Mouse (Mus musculus) limb, embryonic 11.5 days (tissue): ENCODE results near the gene Nlrp1a. TPM values are rescaled to one million over a fixed set of nuclear protein-coding genes. Genes with fewer than 3 reads are reported as not detected.

Experiments used
- ATAC-seq: fragments of 200-750 bp; cut with Nextera tagmentation; 2 replicates; pipeline ENCODE4 v1.8.0; 2017; ENCODE audit warnings: low read depth; ENCODE audit not compliant: insufficient number of reproducible peaks, low FRiP score, low TSS enrichment
- DNase-seq: peaks from one replicate; pipeline ENCODE4 v3.0.0-alpha.2; 2015; ENCODE audit warnings: low spot score
- H3K27ac ChIP-seq: fragments of 300-500 bp; sonication (generic); replicated peaks from 2 replicates; pipeline ENCODE4 v1.5.1; 2014; ENCODE audit warnings: low read depth, mild to moderate bottlenecking, low read length
- H3K27me3 ChIP-seq: fragments of 300-500 bp; sonication (generic); 2 replicates; pipeline ENCODE4 v1.6.1; 2014; ENCODE audit warnings: mild to moderate bottlenecking, low read length, mixed read lengths; ENCODE audit not compliant: control insufficient read depth, insufficient read depth
- H3K36me3 ChIP-seq: fragments of 300-500 bp; sonication (generic); 2 replicates; pipeline ENCODE4 v1.6.1; 2014; ENCODE audit warnings: mild to moderate bottlenecking, low read length, moderate library complexity, mixed read lengths; ENCODE audit not compliant: control insufficient read depth, insufficient read depth
- H3K4me1 ChIP-seq: fragments of 300-500 bp; sonication (generic); 2 replicates; pipeline ENCODE4 v1.6.1; 2014; ENCODE audit warnings: low read length, mixed read lengths; ENCODE audit not compliant: control insufficient read depth, insufficient read depth
- H3K4me2 ChIP-seq: fragments of 300-500 bp; sonication (generic); 2 replicates; pipeline ENCODE4 v1.6.1; 2014; ENCODE audit warnings: low read depth, mild to moderate bottlenecking, moderate library complexity; ENCODE audit not compliant: severe bottlenecking
- H3K4me3 ChIP-seq: fragments of 300-500 bp; sonication (generic); 2 replicates; pipeline ENCODE4 v1.5.1; 2014; ENCODE audit warnings: low read depth, low read length
- H3K9ac ChIP-seq: fragments of 300-500 bp; sonication (generic); 2 replicates; pipeline ENCODE4 v1.6.1; 2014; ENCODE audit warnings: mild to moderate bottlenecking, low read length
- H3K9me3 ChIP-seq: fragments of 300-500 bp; sonication (generic); 2 replicates; pipeline ENCODE4 v1.6.1; 2016; ENCODE audit warnings: low read length; ENCODE audit not compliant: control insufficient read depth
- WGBS: fragments of 180-500 bp; shearing (Covaris S2); extraction: QIAGEN DNeasy Blood & Tissue Kit; methylation state at CpG from one replicate; pipeline ENCODE4 v1.1.7; 2014; 5-methylcytosine and 5-hydroxymethylcytosine counted together
- polyA plus RNA-seq: library from polyadenylated mRNA; unstranded; fragments of >200 nt; fragmentation: Nextera tagmentation; extraction: Ambion mirVana; gene quantifications from 2 replicates; pipeline ENCODE4 v1.2.1, GENCODE M21; 2014

Gene Nlrp1a
- polyA plus RNA-seq, 1 experiment from 2014 or later, result 0.07 TPM

DNA sequence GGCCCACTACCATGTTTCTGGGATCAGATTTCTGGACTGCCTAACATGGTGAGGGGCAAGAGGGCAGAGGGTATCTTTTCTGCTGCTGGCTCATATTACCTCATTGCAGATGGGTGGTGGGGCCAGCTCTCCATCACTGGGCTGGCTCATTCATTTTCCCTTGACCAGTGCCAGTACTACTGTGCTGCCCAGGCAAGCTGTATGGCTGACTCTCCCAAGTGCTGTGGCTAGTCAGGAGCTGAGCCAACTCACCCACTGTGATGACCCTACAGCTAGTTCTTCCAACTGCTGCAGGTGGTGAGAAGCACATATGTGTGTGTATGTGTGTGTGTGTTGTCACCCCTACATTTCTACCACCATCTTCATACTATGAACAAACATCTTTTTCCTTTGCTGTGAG, 40.6 kb downstream of the Nlrp1a start:
- no peaks in the 10 kb centered on the region for H3K9me3 ChIP-seq
- no peak for ATAC-seq
- no peak overlapping the region for H3K27ac ChIP-seq
- no peaks in the 10 kb centered on the region for H3K36me3 ChIP-seq
- no peaks in the 10 kb centered on the region for H3K4me1 ChIP-seq
- H3K9ac ChIP-seq, result no peak overlapping the region
- H3K4me2 ChIP-seq, result no peak overlapping the region
- no peak for DNase-seq
- H3K4me3 ChIP-seq, result no peak overlapping the region
- H3K27me3 ChIP-seq, result no peaks in the 10 kb centered on the region

DNA sequence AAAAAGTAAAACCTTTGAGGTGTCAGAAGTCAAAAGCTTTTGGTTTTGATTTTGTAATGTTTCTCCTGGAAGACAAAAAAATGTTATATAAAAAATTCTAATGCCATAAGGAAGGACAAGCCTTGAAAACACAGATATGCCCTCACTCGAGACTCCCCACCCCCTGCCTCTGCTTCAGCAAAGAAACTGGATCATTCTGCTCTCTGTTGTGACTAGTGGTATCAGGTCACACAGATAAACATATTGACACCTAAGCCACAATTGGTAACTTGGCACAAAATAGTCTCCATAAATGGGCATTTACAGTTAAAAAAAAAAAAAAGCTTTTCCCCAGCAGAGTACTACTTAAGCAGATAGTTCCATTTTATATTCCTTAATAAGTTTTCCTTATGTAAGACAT, 68.2 kb downstream of the Nlrp1a start:
- H3K4me3 ChIP-seq, result no peak overlapping the region
- no peak overlapping the region for H3K27ac ChIP-seq
- no peaks in the 10 kb centered on the region for H3K27me3 ChIP-seq
- DNase-seq, result no peak
- H3K9me3 ChIP-seq, result no peaks in the 10 kb centered on the region
- ATAC-seq, result no peak
- H3K36me3 ChIP-seq, result no peaks in the 10 kb centered on the region
- no peak overlapping the region for H3K9ac ChIP-seq
- no peak overlapping the region for H3K4me2 ChIP-seq
- no peaks in the 10 kb centered on the region for H3K4me1 ChIP-seq
- 76% methylated on average over 1 of the region's 1 CpGs for WGBS

DNA sequence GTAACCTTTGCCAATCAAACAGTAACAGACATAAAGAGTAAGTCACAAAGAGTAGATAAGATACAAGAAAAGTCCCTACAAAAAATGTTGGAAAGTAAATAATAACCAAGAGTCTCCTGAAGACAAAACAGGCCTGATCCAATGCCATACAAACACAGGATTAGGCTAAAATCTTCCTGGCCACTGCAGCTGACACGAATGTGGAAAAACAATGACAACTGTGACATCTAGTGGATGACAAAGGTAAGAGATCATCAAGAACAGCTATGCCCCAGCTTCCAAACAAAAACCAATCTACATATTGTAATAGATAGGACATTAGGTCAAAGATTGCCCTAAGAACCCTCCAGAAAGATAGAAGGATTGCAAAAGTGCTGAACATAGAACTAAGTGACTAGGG, 92.0 kb downstream of the Nlrp1a start:
- Histone ChIP-seq H3K4me1 (no peaks in the 10 kb centered on the region), H3K4me3 (no peak overlapping the region), H3K4me2 (no peak overlapping the region), H3K27ac (no peak overlapping the region), H3K9me3 (no peaks in the 10 kb centered on the region), H3K9ac (no peak overlapping the region), H3K27me3 (no peaks in the 10 kb centered on the region), H3K36me3 (no peaks in the 10 kb centered on the region)
- ATAC-seq (no peak), DNase-seq (no peak)
- 6% methylated on average over 1 of the region's 1 CpGs for WGBS

Other genes with a start within 250 kb of the Nlrp1a start
- 176 and 178 TPM in 2 replicates for gene Nup88, start 174.7 kb downstream of the Nlrp1a start, polyA plus RNA-seq
- gene Rpain, start 174.5 kb downstream of the Nlrp1a start, polyA plus RNA-seq, result 63.7 and 81.7 TPM in 2 replicates
- gene C1qbp, start 161.7 kb downstream of the Nlrp1a start, polyA plus RNA-seq, result 280 and 295 TPM in 2 replicates
- 29.1 and 31.6 TPM in 2 replicates for gene Dhx33, start 140.3 kb downstream of the Nlrp1a start, polyA plus RNA-seq
- gene Mis12, start 125.1 kb downstream of the Nlrp1a start, polyA plus RNA-seq, result 48.2 and 59.6 TPM in 2 replicates
- gene Derl2, start 124.9 kb downstream of the Nlrp1a start, polyA plus RNA-seq, result 35.9 and 38.4 TPM in 2 replicates
- gene 6330403K07Rik, start 111.2 kb downstream of the Nlrp1a start, polyA plus RNA-seq, result 83.9 and 103 TPM in 2 replicates
- not detected in 2 replicates for gene Nlrp1b, start 86.0 kb upstream of the Nlrp1a start, polyA plus RNA-seq